Mouse (Mus musculus): ENCODE measurements around the gene Aqp7.

Aqp7 gene

GRCm38 (mm10) chr4:41015798-41016197 lies 32.1 kb downstream of the Aqp7 start:
- no peak for DNase-seq (ENCODE audit: extremely low read depth, insufficient read length, low spot score)

GRCm38 (mm10) chr4:41013351-41013750 lies 34.6 kb downstream of the Aqp7 start:
- no peak for DNase-seq (ENCODE audit: extremely low read depth, insufficient read length, low spot score)

GRCm38 (mm10) chr4:41000842-41001639 lies 46.9 kb downstream of the Aqp7 start:
- DNase-seq (ENCODE audit: extremely low read depth, insufficient read length, low spot score): no peak

GRCm38 (mm10) chr4:41000271-41000670 lies 47.7 kb downstream of the Aqp7 start:
- no peak for DNase-seq (ENCODE audit: extremely low read depth, insufficient read length, low spot score)

GRCm38 (mm10) chr4:40997916-40998315 lies 50.0 kb downstream of the Aqp7 start:
- no peak for DNase-seq (ENCODE audit: extremely low read depth, insufficient read length, low spot score)

- DNase-seq (ENCODE audit: extremely low read depth, insufficient read length, low spot score): no peak
Observed at GRCm38 (mm10) chr4:40996302-40996701, 51.6 kb downstream of the Aqp7 start.

GRCm38 (mm10) chr4:40989633-40990032 lies 58.3 kb downstream of the Aqp7 start:
- no peak for DNase-seq (ENCODE audit: extremely low read depth, insufficient read length, low spot score)

GRCm38 (mm10) chr4:40983686-40984085 lies 64.3 kb downstream of the Aqp7 start:
- no peak for DNase-seq (ENCODE audit: extremely low read depth, insufficient read length, low spot score)

Measured in 3134 (cell line).